Mouse (Mus musculus): ENCODE measurements around the gene Tnik.

Tnik gene

GRCm38 (mm10) chr3:28350147-28350801 lies 87.3 kb downstream of the Tnik start:
- no peak for DNase-seq (ENCODE audit: low spot score)

- no peak for DNase-seq (ENCODE audit: low spot score)
Measured at GRCm38 (mm10) chr3:28358391-28358790, 95.4 kb downstream of the Tnik start.

GRCm38 (mm10) chr3:28359138-28359537 lies 96.1 kb downstream of the Tnik start:
- DNase-seq (ENCODE audit: low spot score), result no peak

GRCm38 (mm10) chr3:28361056-28361455 lies 98.0 kb downstream of the Tnik start:
- no peak for DNase-seq (ENCODE audit: low spot score)

GRCm38 (mm10) chr3:28363441-28364125 lies 100.6 kb downstream of the Tnik start:
- DNase-seq (ENCODE audit: low spot score), result no peak

- no peak for DNase-seq (ENCODE audit: low spot score)
Measured at GRCm38 (mm10) chr3:28368746-28369145, 105.7 kb downstream of the Tnik start.

- DNase-seq (ENCODE audit: low spot score), result no peak
Measured at GRCm38 (mm10) chr3:28369266-28369665, 106.3 kb downstream of the Tnik start.

GRCm38 (mm10) chr3:28369698-28370097 lies 106.7 kb downstream of the Tnik start:
- no peak for DNase-seq (ENCODE audit: low spot score)

GRCm38 (mm10) chr3:28371583-28371982 lies 108.6 kb downstream of the Tnik start:
- no peak for DNase-seq (ENCODE audit: low spot score)

- DNase-seq (ENCODE audit: low spot score), result no peak
Measured at GRCm38 (mm10) chr3:28372459-28372858, 109.4 kb downstream of the Tnik start.

GRCm38 (mm10) chr3:28374738-28375510 lies 111.9 kb downstream of the Tnik start:
- no peak for DNase-seq (ENCODE audit: low spot score)

GRCm38 (mm10) chr3:28380224-28380623 lies 117.2 kb downstream of the Tnik start:
- no peak for DNase-seq (ENCODE audit: low spot score)

GRCm38 (mm10) chr3:28383526-28384126 lies 120.6 kb downstream of the Tnik start:
- DNase-seq (ENCODE audit: low spot score), result no peak

GRCm38 (mm10) chr3:28385199-28385975 lies 122.4 kb downstream of the Tnik start:
- no peak for DNase-seq (ENCODE audit: low spot score)

- DNase-seq (ENCODE audit: low spot score), result no peak
Measured at GRCm38 (mm10) chr3:28388540-28388939, 125.5 kb downstream of the Tnik start.

- DNase-seq (ENCODE audit: low spot score), result no peak
Measured at GRCm38 (mm10) chr3:28390183-28390582, 127.2 kb downstream of the Tnik start.

GRCm38 (mm10) chr3:28392542-28392941 lies 129.5 kb downstream of the Tnik start:
- DNase-seq (ENCODE audit: low spot score), result no peak

GRCm38 (mm10) chr3:28398781-28399180 lies 135.8 kb downstream of the Tnik start:
- no peak for DNase-seq (ENCODE audit: low spot score)

- peak; percentile 32 for DNase-seq (ENCODE audit: low spot score)
Measured at GRCm38 (mm10) chr3:28399593-28400216, 136.7 kb downstream of the Tnik start.

GRCm38 (mm10) chr3:28401335-28401734 lies 138.3 kb downstream of the Tnik start:
- DNase-seq (ENCODE audit: low spot score), result peak; percentile 16

GRCm38 (mm10) chr3:28402221-28402620 lies 139.2 kb downstream of the Tnik start:
- DNase-seq (ENCODE audit: low spot score), result peak; percentile 11
